Mouse (Mus musculus) lung, adult 2 months (tissue): ENCODE data around the gene Pick1.

Experiments used
- CTCF ChIP-seq: fragments of 200-500 bp; IDR thresholded peaks from 2 replicates; pipeline ENCODE4 v1.5.1; 2011; ENCODE audit warnings: mild to moderate bottlenecking, low read length, control low read depth; ENCODE audit not compliant: insufficient read depth
- POLR2A ChIP-seq: fragments of 200-500 bp; IDR thresholded peaks from 2 replicates; pipeline ENCODE4 v1.6.1; 2011; ENCODE audit warnings: low read depth, mild to moderate bottlenecking, control low read depth, low read length, borderline replicate concordance; ENCODE audit errors: extremely low read depth

DNA sequence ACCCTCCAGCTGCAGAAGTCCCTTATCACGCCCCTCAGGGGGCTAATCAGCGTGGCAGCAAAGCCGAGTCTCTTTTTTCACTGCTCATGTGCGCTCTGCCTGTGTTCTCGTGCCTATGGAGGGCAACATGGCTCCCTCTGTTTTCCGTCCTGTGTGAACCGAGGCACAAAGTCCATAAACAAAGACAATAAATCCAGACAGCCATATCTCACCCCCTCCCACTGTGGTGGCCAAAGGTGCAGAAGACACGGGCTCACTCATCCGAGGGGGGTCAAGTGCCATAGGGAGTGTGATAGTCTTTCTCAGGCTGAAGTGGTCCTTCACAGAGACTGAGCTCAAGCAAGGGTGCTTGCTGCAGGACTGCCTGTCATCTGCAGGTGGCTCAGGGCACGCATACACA is 44.0 kb downstream of the Pick1 start:
- no peak for TF ChIP-seq CTCF
- no peak for TF ChIP-seq POLR2A
